Mouse (Mus musculus) MEL (cell line): ENCODE results near the gene Prdm4. TPM values are rescaled to one million over a fixed set of nuclear protein-coding genes. Genes with fewer than 3 reads are reported as not detected.

Experiments used
- DNase-seq: peaks from one replicate; pipeline ENCODE4 v3.0.0; 2011; ENCODE audit warnings: low read depth, low spot score
- H3K27ac ChIP-seq: 2 replicates; pipeline ENCODE4 v1.5.1; 2012; ENCODE audit warnings: low read depth, mild to moderate bottlenecking, control low read depth, low read length, moderate library complexity; ENCODE audit not compliant: control insufficient read depth
- H3K27me3 ChIP-seq, 2 experiments: fragments of 150-350 bp in 1 of 2; sonication (generic) in 1 of 2; 2 replicates each; pipeline ENCODE4 v1.6.1; 2012; ENCODE audit warnings: low read length in 2 of 2, mild to moderate bottlenecking in 2 of 2, improper control_type of control experiment in 1 of 2, moderate library complexity in 1 of 2; ENCODE audit not compliant: insufficient read depth in 2 of 2, control insufficient read depth in 1 of 2
- H3K36me3 ChIP-seq, 2 experiments: 2 replicates each; pipeline ENCODE4 v1.6.1; 2012 to 2014; ENCODE audit warnings: low read length in 2 of 2, improper control_type of control experiment in 1 of 2, inconsistent platforms in 1 of 2, mild to moderate bottlenecking in 1 of 2; ENCODE audit not compliant: insufficient read depth in 2 of 2, control insufficient read depth in 1 of 2
- H3K4me1 ChIP-seq, 2 experiments: fragments of 150-350 bp in 1 of 2; sonication (generic) in 1 of 2; 2 replicates each; pipeline ENCODE4 v1.6.1; 2012; ENCODE audit warnings: low read length in 2 of 2, improper control_type of control experiment in 1 of 2, mild to moderate bottlenecking in 1 of 2; ENCODE audit not compliant: insufficient read depth in 2 of 2, control insufficient read depth in 1 of 2
- H3K4me3 ChIP-seq, 2 experiments: fragments of 150-350 bp in 1 of 2; sonication (generic) in 1 of 2; 2 replicates each; pipeline ENCODE4 v1.5.1; 2012; ENCODE audit warnings: low read depth in 2 of 2, low read length in 2 of 2, mild to moderate bottlenecking in 2 of 2, moderate library complexity in 2 of 2, control low read depth in 1 of 2, improper control_type of control experiment in 1 of 2; ENCODE audit not compliant: control insufficient read depth in 1 of 2, insufficient read depth in 1 of 2
- H3K79me2 ChIP-seq: 2 replicates; pipeline ENCODE4 v1.6.1; 2012; ENCODE audit warnings: mild to moderate bottlenecking, low read length, moderate library complexity; ENCODE audit not compliant: control insufficient read depth, poor library complexity, insufficient read depth
- H3K9ac ChIP-seq: 2 replicates; pipeline ENCODE4 v1.6.1; 2012; ENCODE audit warnings: low read depth, mild to moderate bottlenecking, control low read depth, low read length, moderate library complexity; ENCODE audit not compliant: control insufficient read depth, poor library complexity, severe bottlenecking
- H3K9me3 ChIP-seq: fragments of 150-350 bp; sonication (generic); replicated peaks from 2 replicates; pipeline ENCODE4 v1.6.1; 2012; ENCODE audit warnings: mild to moderate bottlenecking, low read length, improper control_type of control experiment, moderate library complexity; ENCODE audit not compliant: insufficient read depth
- BHLHE40 ChIP-seq: IDR thresholded peaks from 2 replicates; pipeline ENCODE4 v1.6.1; 2012; ENCODE audit warnings: low read depth, mild to moderate bottlenecking, inconsistent platforms, low read length, improper control_type of control experiment, borderline replicate concordance
- CHD1 ChIP-seq: IDR thresholded peaks from 2 replicates; pipeline ENCODE4 v1.6.1; 2012; ENCODE audit warnings: low read depth, mild to moderate bottlenecking, inconsistent platforms, low read length, improper control_type of control experiment
- CHD2 ChIP-seq: IDR thresholded peaks from 2 replicates; pipeline ENCODE4 v1.6.1; 2011; ENCODE audit warnings: low read length, improper control_type of control experiment
- CTCF ChIP-seq, 3 experiments: IDR thresholded peaks in 2 of 3; conservative IDR thresholded peaks in 1 of 3; 2 replicates each; pipeline ENCODE4 v1.5.1; 2011 to 2012; ENCODE audit warnings: low read length in 3 of 3, low read depth in 2 of 3, mild to moderate bottlenecking in 2 of 3, improper control_type of control experiment in 1 of 3, inconsistent platforms in 1 of 3, mixed read lengths in 1 of 3, moderate library complexity in 1 of 3; ENCODE audit not compliant: control insufficient read depth in 1 of 3, insufficient read depth in 1 of 3, poor library complexity in 1 of 3, severe bottlenecking in 1 of 3
- ELF1 ChIP-seq: IDR thresholded peaks from 2 replicates; pipeline ENCODE4 v1.6.1; 2014; ENCODE audit warnings: low read depth, mild to moderate bottlenecking, inconsistent platforms, low read length, improper control_type of control experiment, moderate library complexity
- GABPA ChIP-seq: IDR thresholded peaks from 2 replicates; pipeline ENCODE4 v1.6.1; 2012; ENCODE audit warnings: low read depth, mild to moderate bottlenecking, inconsistent platforms, low read length, improper control_type of control experiment, moderate library complexity
- HCFC1 ChIP-seq: IDR thresholded peaks from 2 replicates; pipeline ENCODE4 v1.6.1; 2012; ENCODE audit warnings: low read depth, mild to moderate bottlenecking, inconsistent platforms, low read length, improper control_type of control experiment, moderate library complexity
- MAX ChIP-seq: IDR thresholded peaks from 2 replicates; pipeline ENCODE4 v1.6.1; 2011; ENCODE audit warnings: low read length, improper control_type of control experiment
- MEF2A ChIP-seq: IDR thresholded peaks from 2 replicates; pipeline ENCODE4 v1.6.1; 2014; ENCODE audit warnings: low read depth, mild to moderate bottlenecking, inconsistent platforms, low read length, improper control_type of control experiment; ENCODE audit not compliant: poor library complexity, insufficient replicate concordance, severe bottlenecking; ENCODE audit errors: extremely low read depth
- MYB ChIP-seq: IDR thresholded peaks from 2 replicates; pipeline ENCODE4 v1.6.1; 2011; ENCODE audit warnings: mild to moderate bottlenecking, low read depth, low read length, improper control_type of control experiment
- MYC ChIP-seq: IDR thresholded peaks from 2 replicates; pipeline ENCODE4 v1.6.1; 2011; ENCODE audit warnings: low read depth, mild to moderate bottlenecking, low read length, improper control_type of control experiment, moderate library complexity
- NELFE ChIP-seq: IDR thresholded peaks from 2 replicates; pipeline ENCODE4 v1.6.1; 2011; ENCODE audit warnings: low read depth, low read length, improper control_type of control experiment
- NRF1 ChIP-seq: IDR thresholded peaks from 2 replicates; pipeline ENCODE4 v1.6.1; 2014; ENCODE audit warnings: low read depth, mild to moderate bottlenecking, inconsistent platforms, low read length, improper control_type of control experiment, moderate library complexity; ENCODE audit not compliant: poor library complexity, insufficient read depth, severe bottlenecking
- POLR2A ChIP-seq, 2 experiments: IDR thresholded peaks; 2 replicates each; pipeline ENCODE4 v1.6.1; 2011 to 2012; ENCODE audit warnings: low read length in 2 of 2, mild to moderate bottlenecking in 2 of 2, control low read depth in 1 of 2, improper control_type of control experiment in 1 of 2, low read depth in 1 of 2, moderate library complexity in 1 of 2; ENCODE audit not compliant: control insufficient read depth in 1 of 2, insufficient read depth in 1 of 2, poor library complexity in 1 of 2
- POLR2AphosphoS2 ChIP-seq: IDR thresholded peaks from 2 replicates; pipeline ENCODE4 v1.6.1; 2011; ENCODE audit warnings: low read length, improper control_type of control experiment
- POLR2AphosphoS5 ChIP-seq: IDR thresholded peaks from 2 replicates; pipeline ENCODE4 v1.6.1; 2012; ENCODE audit warnings: low read depth, borderline replicate concordance, mild to moderate bottlenecking, inconsistent platforms, low read length, moderate library complexity, mixed read lengths
- RCOR1 ChIP-seq: IDR thresholded peaks from 2 replicates; pipeline ENCODE4 v1.6.1; 2012; ENCODE audit warnings: low read depth, mild to moderate bottlenecking, inconsistent platforms, low read length, improper control_type of control experiment
- SMC3 ChIP-seq: IDR thresholded peaks from 2 replicates; pipeline ENCODE4 v1.6.1; 2011; ENCODE audit warnings: low read depth, low read length, improper control_type of control experiment
- TAL1 ChIP-seq: IDR thresholded peaks from 2 replicates; pipeline ENCODE4 v1.6.1; 2012; ENCODE audit warnings: mild to moderate bottlenecking, inconsistent platforms, low read length, moderate library complexity, mixed read lengths
- TBP ChIP-seq: IDR thresholded peaks from 2 replicates; pipeline ENCODE4 v1.8.0; 2011; ENCODE audit warnings: low read depth, low read length, improper control_type of control experiment
- TCF12 ChIP-seq: IDR thresholded peaks from 2 replicates; pipeline ENCODE4 v1.6.1; 2014; ENCODE audit warnings: low read depth, mild to moderate bottlenecking, inconsistent platforms, low read length, improper control_type of control experiment, moderate library complexity
- UBTF ChIP-seq: IDR thresholded peaks from 2 replicates; pipeline ENCODE4 v1.6.1; 2012; ENCODE audit warnings: low read depth, mild to moderate bottlenecking, inconsistent platforms, low read length, improper control_type of control experiment, moderate library complexity, borderline replicate concordance; ENCODE audit not compliant: insufficient read depth
- USF2 ChIP-seq, 2 experiments: IDR thresholded peaks; 2 replicates each; pipeline ENCODE4 v1.6.1; 2011 to 2012; ENCODE audit warnings: improper control_type of control experiment in 2 of 2, low read length in 2 of 2, borderline replicate concordance in 1 of 2, inconsistent platforms in 1 of 2, low read depth in 1 of 2, mild to moderate bottlenecking in 1 of 2; ENCODE audit not compliant: insufficient read depth in 1 of 2
- ZC3H11A ChIP-seq: IDR thresholded peaks from 2 replicates; pipeline ENCODE4 v1.6.1; 2012; ENCODE audit warnings: low read depth, mild to moderate bottlenecking, inconsistent platforms, low read length, improper control_type of control experiment
- polyA plus RNA-seq, 2 experiments: library from polyadenylated mRNA; stranded (reverse) in 1 of 2; unstranded in 1 of 2; fragments of >175 nt in 1 of 2; fragments of >200 nt in 1 of 2; gene quantifications; 2 replicates each; pipeline versions ENCODE4 v1.2.1 to v1.2.4; 2012; ENCODE audit warnings: low replicate concordance in 2 of 2, low read depth in 1 of 2; ENCODE audit not compliant: insufficient read length in 2 of 2, insufficient read depth in 1 of 2, missing spikeins in 1 of 2
- total RNA-seq: library from RNA; depleted of rRNA; stranded (reverse); fragments of 300-350 nt; gene quantifications from 2 replicates; pipeline ENCODE4 v1.2.3, GENCODE M21; 2012

Prdm4 gene
- total and polyA plus RNA-seq, 3 experiments = 26.2 to 43.4 (median 38.5) TPM

DNA sequence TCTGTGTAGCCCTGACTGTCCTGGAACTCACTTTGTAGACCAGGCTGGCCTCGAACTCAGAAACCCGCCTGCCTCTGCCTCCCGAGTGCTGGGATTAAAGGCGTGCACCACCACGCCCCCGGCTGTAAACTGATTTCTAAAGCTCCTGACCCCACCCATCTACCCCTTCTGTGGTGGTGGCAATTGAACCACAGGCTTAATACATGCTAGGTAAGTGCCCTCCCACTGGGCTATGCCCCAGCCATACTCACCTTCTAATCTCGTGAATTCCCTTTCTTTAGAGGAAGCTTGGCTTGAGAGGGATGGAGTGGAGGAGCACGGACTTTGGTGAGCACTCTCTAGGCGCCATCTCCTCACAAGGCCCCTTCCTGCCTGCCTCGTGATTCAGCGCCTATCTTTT is 13.0 kb upstream of the Prdm4 start:
- Histone ChIP-seq H3K9ac (no peak overlapping the region), H3K79me2 (no peaks in the 10 kb centered on the region), H3K27ac (no peak overlapping the region), H3K4me3 (no peak overlapping the region), H3K4me1 (no peaks in the 10 kb centered on the region), H3K27me3 (peaks cover 0 to 1% of the 10 kb centered on the region in 2 experiments; a peak in 2 of 4 replicates), H3K36me3 (no peaks in the 10 kb centered on the region), H3K9me3 (no peaks in the 10 kb centered on the region)
- DNase-seq = no peak
- TF ChIP-seq MAX (no peak), TAL1 (no peak), POLR2AphosphoS2 (no peak), HCFC1 (no peak), MEF2A (no peak), CHD1 (no peak), USF2 (IDR thresholded peaks at IDR 0.05; ENCODE audit: borderline replicate concordance in 1 of 2, insufficient read depth in 1 of 2, low read depth in 1 of 2, low read length in 2 of 2) (no peak), TBP (no peak)

- H3K27me3 ChIP-seq = peaks cover 0 to 1% of the 10 kb centered on the region in 2 experiments; a peak in 2 of 4 replicates
These were observed 12.3 kb upstream of the Prdm4 start for GRCm38 (mm10) chr10:85929208-85929591.

GRCm38 (mm10) chr10:85928499-85929207 is 11.7 kb upstream of the Prdm4 start:
- DNase-seq = no peak
- no peaks in the 10 kb centered on the region for H3K4me1 ChIP-seq
- H3K9ac ChIP-seq = no peak overlapping the region
- H3K4me3 ChIP-seq = no peak overlapping the region
- H3K27me3 ChIP-seq = peaks cover 0 to 1% of the 10 kb centered on the region in 2 experiments; a peak in 2 of 4 replicates
- no peaks in the 10 kb centered on the region for H3K36me3 ChIP-seq
- no peaks in the 10 kb centered on the region for H3K79me2 ChIP-seq
- H3K27ac ChIP-seq = no peak overlapping the region
- H3K9me3 ChIP-seq = no peaks in the 10 kb centered on the region
- no peak for TF ChIP-seq CHD2
- TF ChIP-seq NRF1 = no peak
- TF ChIP-seq BHLHE40 = no peak
- no peak for TF ChIP-seq UBTF
- TF ChIP-seq SMC3 = no peak
- no peak for TF ChIP-seq ZC3H11A
- no peak for TF ChIP-seq RCOR1
- TF ChIP-seq TBP = no peak
- no peak for TF ChIP-seq USF2 (IDR thresholded peaks at IDR 0.05; ENCODE audit: borderline replicate concordance in 1 of 2, insufficient read depth in 1 of 2, low read depth in 1 of 2, low read length in 2 of 2)
- no peak for TF ChIP-seq MYC
- TF ChIP-seq CTCF (IDR thresholded peaks at IDR 0.05 in 2 of 3, conservative IDR thresholded peaks at IDR 0.05 in 1 of 3; ENCODE audit: control insufficient read depth in 1 of 3, insufficient read depth in 1 of 3, low read depth in 2 of 3, low read length in 3 of 3, poor library complexity in 1 of 3, severe bottlenecking in 1 of 3) = no peak
- TF ChIP-seq NELFE = no peak
- TF ChIP-seq CHD1 = no peak
- no peak for TF ChIP-seq POLR2AphosphoS5

More at GRCm38 (mm10) chr10:85929208-85929591, 12.3 kb upstream of the Prdm4 start:
- DNase-seq = no peak
- no peak overlapping the region for H3K9ac ChIP-seq
- TF ChIP-seq ELF1 (no peak), POLR2AphosphoS5 (no peak), HCFC1 (no peak), TCF12 (no peak), POLR2A (IDR thresholded peaks at IDR 0.05; ENCODE audit: control insufficient read depth in 1 of 2, insufficient read depth in 1 of 2, low read depth in 1 of 2, low read length in 2 of 2, poor library complexity in 1 of 2) (no peak), USF2 (IDR thresholded peaks at IDR 0.05; ENCODE audit: borderline replicate concordance in 1 of 2, insufficient read depth in 1 of 2, low read depth in 1 of 2, low read length in 2 of 2) (no peak), MYB (no peak), MAX (no peak), MEF2A (no peak), SMC3 (no peak), GABPA (no peak), BHLHE40 (no peak)
- TF ChIP-seq, all 39 proteins: peak for 0
- H3K4me1 ChIP-seq = no peaks in the 10 kb centered on the region
- H3K79me2 ChIP-seq = no peaks in the 10 kb centered on the region
- H3K9me3 ChIP-seq = no peaks in the 10 kb centered on the region
- no peaks in the 10 kb centered on the region for H3K36me3 ChIP-seq
- H3K27ac ChIP-seq = no peak overlapping the region
- no peak overlapping the region for H3K4me3 ChIP-seq
